Mouse (Mus musculus) olfactory bulb, adult 2 months (tissue): ENCODE measurements at regions not wholly inside any gene's neighbourhood (a gene's known extent, or its start where the extent isn't known, plus 50 kb on each side); places are given as distances from the start of the nearest gene placed in this dataset.

Experiments
- CTCF ChIP-seq: fragments of 200-500 bp; IDR thresholded peaks from 2 replicates; pipeline ENCODE4 v1.5.1; 2012; ENCODE audit warnings: low read depth, mild to moderate bottlenecking, low read length, moderate library complexity; ENCODE audit not compliant: insufficient read depth
- POLR2A ChIP-seq: fragments of 200-500 bp; IDR thresholded peaks from 2 replicates; pipeline ENCODE4 v1.6.1; 2012; ENCODE audit warnings: mild to moderate bottlenecking, low read depth, low read length, moderate library complexity; ENCODE audit not compliant: insufficient read depth

DNA sequence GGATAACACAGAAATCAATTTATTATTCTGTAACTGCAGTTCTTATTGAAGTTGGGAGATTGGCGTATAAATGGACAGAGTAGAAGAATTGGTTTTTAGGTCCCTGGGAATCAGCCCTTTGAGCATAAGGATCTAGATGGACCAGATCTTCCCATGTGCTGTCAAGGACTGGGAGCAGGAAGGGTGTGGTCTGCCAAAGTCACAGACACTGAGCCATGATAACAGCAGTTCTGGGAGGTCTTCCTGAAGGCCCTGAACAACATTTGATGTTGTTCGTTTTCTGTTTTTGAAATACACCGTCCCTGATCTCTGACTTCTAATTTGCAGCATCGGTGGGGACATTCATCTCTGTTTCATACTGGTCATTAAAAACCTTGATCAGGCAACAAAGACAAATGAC, 147.6 kb upstream of the Krr1 start:
- no peak for TF ChIP-seq CTCF
- no peak for TF ChIP-seq POLR2A
